Mouse (Mus musculus) CH12.LX (cell line): ENCODE data around the gene Lrrc15. TPM values are rescaled to one million over a fixed set of nuclear protein-coding genes. Genes with fewer than 3 reads are reported as not detected.
A peak's percentile ranks its signal among the peaks of the same experiment; 100 is the strongest.

Source experiments
- DNase-seq: peaks from one replicate; pipeline ENCODE4 v3.0.0-alpha.2; 2013; ENCODE audit errors: extremely low read depth
- H3K27ac ChIP-seq: 2 replicates; pipeline ENCODE4 v1.5.1; 2012; ENCODE audit warnings: low read depth, mild to moderate bottlenecking, control low read depth, moderate library complexity; ENCODE audit not compliant: insufficient read depth
- H3K27me3 ChIP-seq: replicated peaks from 2 replicates; pipeline ENCODE3; 2012; ENCODE audit warnings: inconsistent platforms
- H3K36me3 ChIP-seq, 2 experiments: replicated peaks in 1 of 2; 2 replicates each; pipeline versions ENCODE3 to v1.6.1; 2012; ENCODE audit warnings: inconsistent platforms in 1 of 2, low read length in 1 of 2, mild to moderate bottlenecking in 1 of 2, mixed read lengths in 1 of 2, moderate library complexity in 1 of 2; ENCODE audit not compliant: control insufficient read depth in 1 of 2, insufficient read depth in 1 of 2
- H3K4me1 ChIP-seq, 2 experiments: 2 replicates each; pipeline ENCODE4 v1.6.1; 2012; ENCODE audit warnings: inconsistent platforms in 1 of 2, moderate library complexity in 1 of 2; ENCODE audit not compliant: insufficient read depth in 2 of 2, control insufficient read depth in 1 of 2
- H3K4me2 ChIP-seq: 2 replicates; pipeline ENCODE4 v1.6.1; 2012; ENCODE audit warnings: low read depth, mild to moderate bottlenecking, control low read depth; ENCODE audit not compliant: poor library complexity, insufficient read depth, severe bottlenecking
- H3K4me3 ChIP-seq, 3 experiments: fragments of 150-350 bp in 1 of 3; sonication (generic) in 1 of 3; replicated peaks in 1 of 3; 2 replicates each; pipeline versions ENCODE3 to v1.5.1; 2011 to 2012; ENCODE audit warnings: low read depth in 2 of 3, low read length in 2 of 3, mild to moderate bottlenecking in 2 of 3, moderate library complexity in 2 of 3, control low read depth in 1 of 3, improper control_type of control experiment in 1 of 3, inconsistent platforms in 1 of 3, mixed read lengths in 1 of 3; ENCODE audit not compliant: poor library complexity in 1 of 3
- H3K79me2 ChIP-seq: replicated peaks from 2 replicates; pipeline ENCODE4 v1.6.1; 2012; ENCODE audit warnings: mild to moderate bottlenecking, moderate library complexity; ENCODE audit not compliant: control insufficient read depth, poor library complexity, insufficient read depth, severe bottlenecking; ENCODE audit errors: extremely low read depth
- H3K9ac ChIP-seq: 2 replicates; pipeline ENCODE4 v1.6.1; 2012; ENCODE audit warnings: low read depth, mild to moderate bottlenecking, control low read depth, moderate library complexity; ENCODE audit not compliant: insufficient read depth
- H3K9me3 ChIP-seq: replicated peaks from 2 replicates; pipeline ENCODE3; 2012; ENCODE audit warnings: low read length, inconsistent platforms, mixed read lengths
- CHD1 ChIP-seq: IDR thresholded peaks from 2 replicates; pipeline ENCODE4 v1.6.1; 2012; ENCODE audit warnings: low read depth, low read length, improper control_type of control experiment, inconsistent platforms
- CHD2 ChIP-seq: IDR thresholded peaks from 2 replicates; pipeline ENCODE4 v1.6.1; 2011; ENCODE audit warnings: low read length, improper control_type of control experiment
- CTCF ChIP-seq, 2 experiments: IDR thresholded peaks in 1 of 2; conservative IDR thresholded peaks in 1 of 2; 2 replicates each; pipeline ENCODE4 v1.5.1; 2011 to 2012; ENCODE audit warnings: low read depth in 2 of 2, low read length in 2 of 2, improper control_type of control experiment in 1 of 2, inconsistent platforms in 1 of 2, mild to moderate bottlenecking in 1 of 2, moderate library complexity in 1 of 2
- E2F4 ChIP-seq: IDR thresholded peaks from 2 replicates; pipeline ENCODE4 v1.6.1; 2011; ENCODE audit warnings: low read depth, low read length, improper control_type of control experiment; ENCODE audit not compliant: insufficient replicate concordance
- EP300 ChIP-seq: IDR thresholded peaks from 2 replicates; pipeline ENCODE4 v1.6.1; 2011; ENCODE audit warnings: low read length, improper control_type of control experiment
- GABPA ChIP-seq: IDR thresholded peaks from 2 replicates; pipeline ENCODE4 v1.6.1; 2012; ENCODE audit warnings: low read depth, low read length, improper control_type of control experiment, inconsistent platforms; ENCODE audit not compliant: insufficient replicate concordance
- IRF4 ChIP-seq: IDR thresholded peaks from 2 replicates; pipeline ENCODE4 v1.6.1; 2014; ENCODE audit warnings: low read depth, mild to moderate bottlenecking, inconsistent platforms, low read length, improper control_type of control experiment
- MAX ChIP-seq: IDR thresholded peaks from 2 replicates; pipeline ENCODE4 v1.6.1; 2011; ENCODE audit warnings: low read length, improper control_type of control experiment
- MAZ ChIP-seq: IDR thresholded peaks from 2 replicates; pipeline ENCODE4 v1.6.1; 2012; ENCODE audit warnings: low read depth, mild to moderate bottlenecking, inconsistent platforms, low read length, improper control_type of control experiment, moderate library complexity
- MEF2A ChIP-seq: IDR thresholded peaks from 2 replicates; pipeline ENCODE4 v1.6.1; 2014; ENCODE audit warnings: low read depth, mild to moderate bottlenecking, inconsistent platforms, low read length, improper control_type of control experiment, borderline replicate concordance
- NRF1 ChIP-seq: IDR thresholded peaks from 2 replicates; pipeline ENCODE4 v1.6.1; 2014; ENCODE audit warnings: low read depth, mild to moderate bottlenecking, inconsistent platforms, low read length, improper control_type of control experiment, moderate library complexity
- PAX5 ChIP-seq: IDR thresholded peaks from 2 replicates; pipeline ENCODE4 v1.6.1; 2012; ENCODE audit warnings: low read length, inconsistent platforms, mixed read lengths
- RAD21 ChIP-seq: IDR thresholded peaks from 2 replicates; pipeline ENCODE4 v1.6.1; 2011; ENCODE audit warnings: low read depth, mild to moderate bottlenecking, low read length, improper control_type of control experiment, moderate library complexity
- SMC3 ChIP-seq: IDR thresholded peaks from 2 replicates; pipeline ENCODE4 v1.6.1; 2011; ENCODE audit warnings: low read depth, low read length, improper control_type of control experiment
- TBP ChIP-seq: conservative IDR thresholded peaks from 2 replicates; pipeline ENCODE4 v1.6.1; 2011; ENCODE audit warnings: low read depth, low read length, improper control_type of control experiment
- UBTF ChIP-seq: IDR thresholded peaks from 2 replicates; pipeline ENCODE4 v1.6.1; 2012; ENCODE audit warnings: low read depth, mild to moderate bottlenecking, inconsistent platforms, low read length, improper control_type of control experiment, moderate library complexity
- ZKSCAN1 ChIP-seq: IDR thresholded peaks from 2 replicates; pipeline ENCODE4 v1.6.1; 2012; ENCODE audit warnings: low read depth, inconsistent platforms, low read length, improper control_type of control experiment, borderline replicate concordance
- ZNF384 ChIP-seq: IDR thresholded peaks from 2 replicates; pipeline ENCODE4 v1.6.1; 2012; ENCODE audit warnings: low read depth, low read length, improper control_type of control experiment, inconsistent platforms
- dilution Hi-C: fragments of 300-500 bp; cut with MboI; formaldehyde crosslinking; loops from 2 replicates; pipeline ENCODE4 v1.14.3; 2020; ENCODE audit warnings: low sequenced_read_pairs; ENCODE audit not compliant: extremely low pct_unique_long_range_greater_than_20kb, extremely low pct_ligation_motif_present
- in situ Hi-C: fragments of 300-500 bp; cut with MboI; formaldehyde crosslinking; loops from 3 replicates; pipeline ENCODE4 v1.14.3; 2019; ENCODE audit warnings: low sequenced_read_pairs, low pct_ligation_motif_present, low pct_unique_long_range_greater_than_20kb, mixed read lengths
- polyA plus RNA-seq: library from polyadenylated mRNA; unstranded; fragments of >175 nt; gene quantifications from 2 replicates; pipeline ENCODE4 v1.2.1, GENCODE M21; 2012; ENCODE audit warnings: low read depth; ENCODE audit not compliant: insufficient read length
- total RNA-seq, 2 experiments: library from RNA; depleted of rRNA; stranded (reverse); fragments of 300-350 nt in 1 of 2; fragments of >200 nt in 1 of 2; gene quantifications; 2 replicates each; pipeline ENCODE4 v1.2.3; 2012 to 2014

Gene Lrrc15
- total and polyA plus RNA-seq, 3 experiments = not detected

GRCm38 (mm10) chr16:30283743-30284337 is 784 bp upstream of the Lrrc15 start:
- Histone ChIP-seq H3K4me2 (peak overlapping the region; percentile 88), H3K79me2 (no peaks in the 10 kb centered on the region), H3K9ac (no peak overlapping the region), H3K27ac (no peak overlapping the region), H3K36me3 (no peaks in the 10 kb centered on the region), H3K4me1 (peaks cover 4 to 30% of the 10 kb centered on the region in 2 experiments; a peak in 2 of 4 replicates), H3K4me3 (no peak overlapping the region), H3K27me3 (peaks cover 22% of the 10 kb centered on the region), H3K9me3 (no peaks in the 10 kb centered on the region)
- peak; percentile 44 for DNase-seq
- dilution Hi-C loops (no loop called here), in situ Hi-C loops (no loop called here)
- TF ChIP-seq MAX (no peak), PAX5 (no peak), RAD21 (peak; percentile 31), EP300 (no peak), CHD2 (no peak), E2F4 (no peak), IRF4 (no peak), SMC3 (peak; percentile 64), CTCF (conservative IDR thresholded peaks at IDR 0.05 in 1 of 2, IDR thresholded peaks at IDR 0.05 in 1 of 2; ENCODE audit: low read depth in 2 of 2, low read length in 2 of 2) (peak; percentile 82 to 92), ZNF384 (no peak)

GRCm38 (mm10) chr16:30280676-30281297 is 2.3 kb downstream of the Lrrc15 start:
- no peak for DNase-seq
- H3K4me2 ChIP-seq = no peak overlapping the region
- H3K9me3 ChIP-seq = no peaks in the 10 kb centered on the region
- H3K27me3 ChIP-seq = peaks cover 5% of the 10 kb centered on the region
- H3K36me3 ChIP-seq = no peaks in the 10 kb centered on the region
- no peak overlapping the region for H3K9ac ChIP-seq
- no peak overlapping the region for H3K4me3 ChIP-seq
- dilution Hi-C loops (no loop called here), in situ Hi-C loops (no loop called here)
- peaks cover 5 to 44% of the 10 kb centered on the region in 2 experiments; a peak in 2 of 4 replicates for H3K4me1 ChIP-seq
- H3K27ac ChIP-seq = no peak overlapping the region
- no peaks in the 10 kb centered on the region for H3K79me2 ChIP-seq
- TF ChIP-seq CHD2 (0 out of 2 replicates have a peak, but pooled peaks have one; percentile 13), EP300 (no peak), MAZ (no peak), MEF2A (no peak)

GRCm38 (mm10) chr16:30278406-30278805 is 4.7 kb downstream of the Lrrc15 start:
- Histone ChIP-seq H3K79me2 (no peaks in the 10 kb centered on the region), H3K9ac (no peak overlapping the region), H3K4me2 (no peak overlapping the region), H3K27me3 (peaks cover 2% of the 10 kb centered on the region), H3K9me3 (no peaks in the 10 kb centered on the region), H3K36me3 (no peaks in the 10 kb centered on the region), H3K4me3 (no peak overlapping the region), H3K4me1 (peaks cover 5 to 39% of the 10 kb centered on the region in 2 experiments; a peak in 2 of 4 replicates), H3K27ac (no peak overlapping the region)
- DNase-seq = no peak
- in situ Hi-C loops = no loop called here
- no peak for TF ChIP-seq TBP
- TF ChIP-seq CHD2 = no peak
- no peak for TF ChIP-seq NRF1
- TF ChIP-seq UBTF = no peak
- no peak for TF ChIP-seq PAX5
- TF ChIP-seq MAZ = no peak
- no peak for TF ChIP-seq RAD21
- TF ChIP-seq CHD1 = no peak
- no peak for TF ChIP-seq GABPA
- TF ChIP-seq IRF4 = no peak
- no peak for TF ChIP-seq ZKSCAN1
- dilution Hi-C loops = no loop called here
